Mouse (Mus musculus) cerebellum, adult 8-10 months (tissue): ENCODE data around the gene Nr1h4.
"Not testable (repeated sequence)": the region's sequence is repeated elsewhere in the genome, so short reads cannot be mapped to it uniquely, and the experiment has no call there.

Experiments used
- DNase-seq: peaks from one replicate; pipeline ENCODE4 v3.0.0; 2022

The Nr1h4 gene

DNA sequence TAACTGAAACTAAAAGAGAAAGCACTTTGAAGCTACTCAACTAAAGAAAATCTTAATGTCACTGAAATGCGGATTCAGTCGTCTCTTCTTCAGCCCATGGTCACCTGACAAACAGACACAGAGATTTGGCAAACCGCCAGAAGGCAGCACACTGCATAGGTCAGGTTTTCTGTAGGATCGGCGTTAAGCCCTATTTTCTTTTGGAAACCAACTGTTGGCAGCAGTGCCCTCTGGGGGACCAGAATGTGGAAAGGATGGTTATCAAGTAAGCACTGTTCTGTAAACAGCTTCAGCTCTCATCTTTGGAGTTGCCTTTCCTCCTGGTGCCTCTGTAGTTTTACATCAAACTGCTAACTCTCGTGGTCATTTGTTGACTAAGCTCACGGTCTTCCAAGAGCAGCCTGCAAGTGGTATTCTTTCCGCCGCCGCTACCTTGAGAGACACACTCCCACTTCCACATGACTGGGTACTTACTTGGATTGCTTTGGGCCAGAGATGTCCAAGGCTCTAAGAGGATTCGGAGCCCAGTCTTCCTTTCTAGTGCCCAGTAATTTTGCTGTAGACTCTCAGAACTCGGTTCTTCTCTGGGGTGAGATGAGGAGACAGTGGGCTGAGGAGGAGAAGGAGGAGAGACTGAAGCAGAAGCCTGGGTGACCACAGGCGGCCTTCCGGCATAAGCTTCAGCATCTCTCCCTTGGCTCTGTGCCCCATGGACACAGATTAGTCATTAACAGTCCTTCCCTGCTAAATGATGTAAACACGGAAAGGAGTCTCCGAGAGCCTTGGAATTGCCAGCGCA, at the start of gene Nr1h4:
Gene Nr1h4, minus strand, starts transcription at position 657 of the 799 bp plus-strand sequence.
- peak; percentile 42 for DNase-seq

DNA sequence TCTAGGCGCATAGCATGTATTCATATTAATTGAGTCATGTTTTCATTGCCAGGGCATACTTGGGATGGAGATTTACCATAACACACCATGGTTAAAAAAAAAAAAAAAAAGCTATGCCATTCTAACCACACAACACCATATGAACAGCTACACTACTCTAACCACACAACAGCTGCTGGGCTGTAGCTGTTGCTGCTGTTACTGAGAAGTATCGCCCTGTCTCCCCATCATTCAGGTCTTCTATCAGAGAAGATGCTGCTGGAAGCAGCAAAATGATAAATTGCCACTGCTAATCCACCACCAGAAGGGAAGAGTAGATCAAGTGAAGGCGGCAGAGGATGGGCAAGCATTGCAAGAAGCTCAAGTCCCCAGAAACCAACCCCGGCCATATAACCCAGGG, 45.4 kb upstream of the Nr1h4 start:
- DNase-seq: no peak

DNA sequence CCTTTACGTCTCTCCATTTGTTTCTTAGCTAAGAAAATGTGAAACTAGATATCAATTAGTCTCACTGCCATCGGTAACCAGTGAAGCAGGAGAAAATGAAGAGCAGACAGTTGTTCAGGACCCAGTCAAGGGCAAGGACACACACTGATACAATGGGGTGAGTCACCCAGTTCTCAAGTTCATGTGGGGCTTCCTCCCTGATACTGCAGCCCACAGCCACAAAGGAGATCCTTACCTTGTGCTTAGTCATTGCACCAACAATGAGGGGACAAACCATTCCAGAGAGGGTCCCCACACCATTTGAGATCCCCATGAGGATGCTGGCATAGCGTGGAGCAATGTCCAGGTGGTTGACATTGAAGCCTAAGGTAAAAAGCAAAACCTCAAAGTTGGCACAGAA, 44.3 kb upstream of the Nr1h4 start:
- no peak for DNase-seq

DNA sequence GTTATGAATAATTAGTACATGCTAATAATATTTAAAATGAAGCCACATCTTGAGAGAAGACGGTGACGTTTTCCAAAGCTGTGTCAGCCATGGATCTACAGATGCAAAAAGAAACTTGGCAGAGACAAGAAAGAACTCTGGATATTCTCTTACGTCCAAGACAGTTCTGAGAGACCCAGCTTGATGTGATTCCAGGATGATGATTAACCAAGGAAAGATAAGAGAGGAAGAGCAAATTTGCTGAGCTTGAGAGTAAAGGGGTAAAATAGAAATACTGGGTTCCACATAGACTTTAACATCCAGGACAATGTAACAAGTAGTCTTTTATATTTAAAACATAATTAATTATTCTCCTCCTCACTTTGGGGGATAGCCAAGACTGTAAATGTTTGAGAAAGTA, 40.0 kb upstream of the Nr1h4 start:
- DNase-seq: no peak

DNA sequence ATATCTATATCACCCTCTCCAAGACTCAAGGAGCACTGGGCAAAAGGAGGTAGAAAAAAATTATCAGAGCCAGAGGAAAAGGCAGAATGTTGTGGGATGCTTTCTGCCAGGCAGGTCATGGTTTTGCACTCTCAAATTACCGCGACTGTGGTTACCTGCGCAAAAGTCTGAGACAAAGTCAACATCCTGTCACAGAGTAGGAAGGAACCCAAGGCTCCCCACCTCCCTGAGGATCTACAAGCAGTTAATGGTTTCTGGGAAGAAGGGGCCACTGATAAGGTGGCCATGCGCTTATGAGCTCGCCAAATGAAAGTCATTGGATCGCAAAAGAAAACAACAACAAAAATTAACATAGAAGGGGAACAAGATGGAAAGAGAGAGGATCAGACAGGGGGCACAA, 39.6 kb upstream of the Nr1h4 start:
- DNase-seq: no peak

DNA sequence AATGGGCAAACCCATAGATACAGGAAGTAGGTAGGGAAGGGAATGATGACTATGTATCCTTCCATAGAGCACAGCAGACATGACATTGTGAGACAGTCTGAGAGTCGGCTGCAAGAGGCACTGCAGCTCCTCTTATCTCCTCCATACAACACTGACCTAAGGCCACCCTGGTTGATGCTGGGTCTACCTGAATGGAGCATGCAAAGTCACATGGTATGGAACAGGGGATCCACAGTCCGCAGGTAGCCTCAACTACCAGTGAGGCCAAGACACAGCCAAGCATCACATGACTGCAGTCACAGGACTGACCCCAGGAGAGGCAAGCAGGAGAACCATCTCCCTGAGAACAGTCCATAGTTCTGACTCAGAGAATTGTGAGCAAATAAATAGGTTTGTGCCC, 34.0 kb upstream of the Nr1h4 start:
- no peak for DNase-seq

DNA sequence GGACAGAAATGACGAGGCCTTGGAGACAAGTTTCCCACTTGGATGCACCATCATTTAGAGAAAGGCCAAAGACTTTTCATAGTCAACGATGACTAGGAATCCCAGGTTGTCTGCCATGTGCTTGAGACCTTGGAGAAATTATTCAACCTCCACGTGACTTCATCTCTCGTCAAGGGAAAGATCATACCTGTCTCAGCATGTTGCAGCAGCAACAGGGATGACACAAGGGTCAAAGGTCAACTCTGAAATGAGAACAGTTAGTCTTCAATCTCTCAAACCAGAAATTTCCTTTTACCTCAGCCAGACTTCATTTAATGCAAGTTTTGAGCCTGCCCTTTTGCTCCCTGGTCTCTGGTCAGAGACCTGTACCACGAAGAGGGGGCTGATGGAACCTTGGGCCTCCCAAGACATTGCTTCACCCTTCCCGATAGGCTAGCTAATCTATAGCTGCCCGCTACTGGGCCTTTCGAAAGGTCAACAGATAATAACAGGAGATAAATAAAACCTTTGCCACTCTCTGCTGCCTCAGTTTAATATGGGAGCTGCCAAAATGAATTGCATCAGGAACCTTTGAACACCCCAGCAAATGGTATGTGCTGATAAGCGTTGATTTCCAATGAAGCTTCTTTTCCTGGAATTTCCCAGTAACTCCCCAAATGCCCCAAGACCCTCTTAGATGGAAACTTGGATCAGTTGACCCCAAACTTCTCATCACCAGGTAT, 32.1 kb upstream of the Nr1h4 start:
- no peak for DNase-seq

DNA sequence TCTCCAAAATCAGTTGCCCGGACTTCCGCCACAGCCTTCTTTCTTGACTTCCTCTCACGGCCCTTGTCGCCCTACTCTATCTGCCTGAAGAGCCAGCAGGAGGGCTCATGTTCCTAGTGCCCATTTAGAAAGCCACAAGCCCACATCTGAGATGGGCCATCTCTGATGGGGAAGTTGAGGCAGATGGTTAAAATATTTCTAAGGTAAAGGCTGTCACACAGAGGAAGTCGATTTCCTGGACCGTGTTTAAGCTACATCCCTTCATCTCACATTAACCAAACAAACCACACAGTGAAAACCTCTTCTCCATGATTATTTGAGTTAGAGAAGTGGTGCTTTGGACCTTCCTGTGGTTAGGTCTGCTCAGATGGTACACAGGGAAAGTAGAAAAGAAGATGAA, 28.7 kb upstream of the Nr1h4 start:
- DNase-seq: no peak

DNA sequence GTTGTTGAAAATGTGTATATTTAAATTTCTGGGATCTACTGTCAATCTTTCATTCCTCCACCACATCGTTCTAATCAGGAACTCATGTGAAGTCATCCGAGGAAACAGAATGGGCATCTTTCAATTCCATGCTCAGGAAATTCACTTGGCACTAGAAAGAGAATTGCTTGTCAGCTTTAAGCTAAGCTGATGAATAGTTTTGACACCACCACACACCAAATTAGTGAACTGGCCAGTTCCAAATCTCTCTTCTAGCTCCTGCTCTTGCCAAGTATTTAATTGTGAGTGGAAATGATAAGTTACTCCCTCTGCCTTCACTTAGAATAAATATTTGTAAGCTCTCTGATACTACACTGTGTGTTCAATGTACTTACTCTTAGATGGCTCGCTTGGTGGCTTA, 26.0 kb upstream of the Nr1h4 start:
- no peak for DNase-seq

DNA sequence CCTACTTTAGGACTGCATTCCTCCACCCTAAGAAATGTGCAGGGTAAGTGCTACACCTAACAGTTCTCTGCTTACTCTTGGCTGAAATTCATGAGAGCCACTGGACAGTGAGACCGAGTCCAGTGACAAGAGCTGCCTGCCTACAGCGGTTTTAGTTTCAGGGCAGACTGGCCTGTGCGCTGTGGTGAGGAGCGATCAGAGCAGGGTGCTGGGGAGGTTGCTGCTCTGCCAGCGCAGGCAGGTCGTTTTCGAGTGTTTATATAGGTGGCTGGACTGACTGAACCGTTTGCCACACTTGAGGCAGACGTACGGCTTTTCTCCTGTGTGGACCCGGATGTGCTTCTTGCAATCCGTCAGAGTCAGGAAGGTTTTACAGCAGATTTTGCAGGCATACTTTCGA, 21.5 kb upstream of the Nr1h4 start:
- not testable (repeated sequence) for DNase-seq

DNA sequence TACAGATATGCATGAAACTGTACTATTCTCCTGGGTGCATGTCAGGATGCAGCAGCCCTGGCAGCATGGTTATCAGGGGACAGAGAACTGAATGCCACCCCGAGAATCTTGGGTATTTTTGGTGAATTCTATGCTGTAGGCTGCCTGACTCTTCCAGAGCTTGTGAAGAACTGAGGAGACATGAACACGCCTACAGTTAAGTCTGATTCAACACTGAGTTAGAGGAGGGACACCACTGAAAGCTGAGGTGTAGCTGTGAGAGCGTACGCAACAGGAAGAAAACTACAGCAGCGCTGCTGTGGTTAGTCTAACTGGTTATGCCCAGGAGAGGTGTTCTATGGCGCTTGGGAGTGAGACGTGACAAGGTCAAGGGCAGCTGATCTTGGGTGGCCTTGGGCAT, 20.5 kb upstream of the Nr1h4 start:
- not testable (repeated sequence) for DNase-seq

DNA sequence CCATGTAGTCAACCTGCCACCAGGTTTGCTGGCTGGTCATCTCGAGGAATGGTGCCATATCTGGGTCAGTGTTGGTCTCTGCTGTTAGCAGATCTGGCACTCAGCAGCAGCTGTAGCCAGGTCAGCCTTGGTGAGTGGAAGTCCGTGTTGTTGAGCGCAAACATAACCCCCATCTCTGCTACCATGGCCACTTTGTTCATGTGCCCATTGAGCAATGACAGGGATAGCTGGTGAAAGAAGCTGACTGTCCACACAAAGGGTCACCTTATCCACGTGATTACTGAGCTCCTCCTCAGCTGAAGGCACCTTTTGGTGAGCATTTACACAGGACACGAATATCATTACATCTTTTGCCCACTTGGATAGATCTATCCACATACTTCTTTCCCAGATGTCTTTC, 19.6 kb upstream of the Nr1h4 start:
- DNase-seq: no peak

DNA sequence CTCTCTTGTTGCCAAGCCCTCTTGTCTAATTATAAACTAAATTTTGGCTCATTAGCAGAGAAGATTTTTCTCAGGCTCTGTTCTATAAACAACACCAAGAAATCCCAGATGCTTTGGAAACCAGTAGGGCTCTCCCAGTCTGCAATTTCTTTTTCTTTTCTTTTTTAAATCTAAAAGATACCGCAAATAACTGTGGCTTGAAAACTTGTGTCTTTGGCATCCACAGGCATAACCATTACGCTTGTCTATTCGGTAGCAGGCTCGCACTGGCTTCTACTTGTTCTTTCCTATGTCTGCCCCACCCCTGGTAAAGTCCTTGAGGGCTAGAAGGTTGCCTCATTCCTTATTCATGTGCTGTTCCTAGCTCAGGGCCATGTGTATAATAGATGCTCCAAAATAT, 18.3 kb upstream of the Nr1h4 start:
- no peak for DNase-seq

DNA sequence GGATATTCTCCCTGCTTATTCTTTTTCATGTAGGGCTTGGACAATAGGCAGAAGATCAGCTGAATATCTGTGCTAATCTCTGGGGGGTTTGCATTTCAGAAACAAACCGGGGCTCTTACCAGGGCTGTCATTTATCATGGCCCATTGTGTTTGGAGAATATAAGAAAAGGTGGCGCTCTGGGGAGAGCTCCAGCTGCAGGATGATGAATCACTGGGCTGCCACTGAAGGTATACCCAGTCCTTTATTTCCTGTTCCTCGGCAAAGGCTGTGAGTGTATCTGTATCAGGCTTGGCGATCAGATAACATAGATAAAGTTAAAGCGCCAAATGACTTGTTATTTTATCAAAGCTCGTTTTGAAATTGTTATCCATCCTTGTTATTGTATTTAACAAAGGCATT, 14.6 kb upstream of the Nr1h4 start:
- no peak for DNase-seq

DNA sequence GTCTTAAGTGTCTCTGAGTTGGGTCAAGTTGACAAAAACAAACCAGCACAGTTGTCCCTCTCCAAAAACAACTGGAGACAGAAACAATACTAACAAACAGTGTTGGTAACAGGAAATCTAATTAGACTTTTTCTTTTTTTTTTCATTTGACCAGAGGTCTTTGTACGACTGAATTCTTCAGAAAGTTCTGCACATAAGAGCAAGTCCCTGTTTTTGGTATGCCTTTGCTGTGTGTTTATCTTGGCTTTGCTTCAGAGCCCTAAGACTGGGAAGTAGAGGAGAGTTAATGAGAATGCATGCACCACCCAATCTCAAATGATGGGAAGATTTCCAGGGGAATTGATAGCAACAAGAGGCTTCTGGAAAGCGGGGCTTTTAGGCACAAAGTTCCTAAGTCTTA, 13.6 kb upstream of the Nr1h4 start:
- DNase-seq: no peak

DNA sequence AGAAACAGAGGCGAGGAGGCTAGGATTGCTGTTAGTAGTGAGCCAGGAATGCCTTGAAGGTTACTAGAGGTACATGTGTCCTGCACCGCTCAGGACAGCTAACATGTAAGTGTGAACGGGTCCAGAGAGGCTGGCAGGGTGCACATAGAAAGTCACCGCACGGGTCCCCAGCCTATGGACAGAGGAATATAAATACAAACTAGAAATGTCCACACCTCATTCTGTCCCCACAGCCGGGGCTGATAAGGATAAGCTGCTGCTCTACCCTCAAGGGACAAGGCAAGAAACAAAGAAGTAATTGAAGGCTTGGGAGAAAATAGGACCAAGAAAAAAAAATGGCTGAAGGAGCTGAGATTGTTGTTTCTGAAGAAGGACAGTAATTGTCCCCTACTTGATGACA, 10.5 kb upstream of the Nr1h4 start:
- no peak for DNase-seq

DNA sequence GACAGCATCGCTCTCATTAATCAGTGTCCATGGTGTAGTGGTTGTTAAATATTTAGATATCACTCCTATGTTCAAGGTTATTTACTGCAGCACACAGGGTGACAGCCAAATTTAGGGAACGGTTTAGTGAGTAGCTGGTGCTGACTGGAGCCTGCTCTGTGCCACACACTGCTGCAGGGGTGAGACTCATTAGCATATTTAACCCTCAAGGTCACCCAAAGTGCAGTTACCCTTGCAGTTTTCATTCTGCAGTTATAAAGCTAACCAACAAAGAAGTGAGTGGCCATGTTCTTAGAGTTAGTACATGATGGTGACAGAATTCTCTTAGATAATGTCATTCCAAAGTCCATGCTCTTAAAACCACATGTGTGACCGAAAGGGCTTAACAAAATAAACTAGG, 8.9 kb upstream of the Nr1h4 start:
- DNase-seq: no peak

DNA sequence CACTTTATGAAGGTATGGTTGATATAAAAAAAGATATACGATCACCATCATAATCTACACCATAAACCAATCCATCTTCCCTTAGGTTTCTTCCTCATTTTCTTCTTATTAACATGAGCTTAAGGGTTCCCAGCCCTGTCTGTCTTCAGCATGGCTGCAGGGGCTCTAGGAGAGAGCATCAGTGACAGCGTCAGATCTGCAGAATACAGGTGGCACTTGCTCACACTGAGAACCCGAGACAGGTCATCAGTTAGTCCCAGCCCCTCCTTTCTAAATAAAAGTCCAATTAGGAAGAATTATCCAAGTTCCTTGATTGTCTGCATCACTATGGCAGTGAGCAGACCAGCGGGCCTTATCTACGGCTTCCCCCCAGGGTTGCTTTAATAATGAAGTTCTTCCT, 934 bp downstream of the Nr1h4 start:
- no peak for DNase-seq

DNA sequence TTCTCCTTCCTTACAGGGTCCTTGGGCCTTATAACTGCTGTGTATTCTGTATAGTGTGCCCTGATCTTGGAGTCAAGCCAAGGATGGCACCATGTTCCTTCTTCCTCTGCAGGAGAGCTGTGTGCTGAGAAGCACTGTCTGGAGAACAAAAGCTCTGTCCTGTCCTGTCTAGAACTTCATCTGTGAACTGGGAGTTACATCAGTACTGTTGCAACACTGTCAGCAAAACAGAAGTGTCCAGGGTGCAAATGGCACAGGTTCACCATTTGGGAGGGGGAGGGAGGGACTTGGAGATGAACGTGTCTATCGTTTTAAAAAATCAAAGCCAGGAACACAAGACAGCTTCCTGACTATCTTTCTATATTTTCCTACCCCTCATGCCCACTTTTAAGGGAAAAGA, 1.4 kb downstream of the Nr1h4 start:
- peak; percentile 2 for DNase-seq

DNA sequence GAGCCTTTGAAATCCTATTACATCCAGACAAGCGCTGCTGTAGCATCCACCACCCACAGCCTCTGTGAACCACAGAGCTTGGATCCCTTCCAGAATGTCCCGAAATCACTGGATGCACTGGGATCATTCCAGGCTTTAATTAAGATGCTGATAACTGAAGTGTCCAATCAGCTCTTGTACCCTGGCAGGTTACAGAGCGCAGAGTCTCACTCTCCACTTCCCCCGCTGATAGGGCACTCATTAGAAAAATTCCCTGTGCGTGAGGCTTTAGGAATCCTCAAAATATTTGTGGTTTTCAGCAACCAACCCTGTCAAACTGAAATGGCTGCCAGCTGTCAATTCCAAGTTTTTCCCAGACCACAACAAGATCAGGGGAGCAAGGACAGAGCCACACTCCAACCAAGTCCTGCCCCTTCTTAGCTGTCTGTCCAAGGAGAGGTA, 2.2 kb downstream of the Nr1h4 start:
- no peak for DNase-seq

DNA sequence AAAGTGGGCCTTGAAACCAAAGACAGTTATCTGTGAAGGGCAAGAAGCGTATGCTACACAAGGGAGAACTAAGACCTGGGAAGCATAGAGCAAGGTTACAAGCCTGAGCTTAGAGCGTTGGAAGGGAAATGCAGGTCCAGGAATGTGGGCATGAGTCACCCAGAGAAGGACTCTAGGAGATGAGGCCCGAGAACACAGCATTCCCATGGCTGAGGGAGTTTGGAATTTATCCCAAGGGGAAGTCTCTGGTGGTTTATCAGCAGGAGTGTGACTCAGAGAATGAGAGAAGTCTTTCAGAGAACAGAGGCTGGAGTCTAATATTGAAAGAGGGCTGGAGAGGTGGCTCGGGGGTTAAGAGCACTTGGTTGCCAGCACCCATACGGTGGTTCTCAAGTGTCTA, 6.3 kb downstream of the Nr1h4 start:
- no peak for DNase-seq

DNA sequence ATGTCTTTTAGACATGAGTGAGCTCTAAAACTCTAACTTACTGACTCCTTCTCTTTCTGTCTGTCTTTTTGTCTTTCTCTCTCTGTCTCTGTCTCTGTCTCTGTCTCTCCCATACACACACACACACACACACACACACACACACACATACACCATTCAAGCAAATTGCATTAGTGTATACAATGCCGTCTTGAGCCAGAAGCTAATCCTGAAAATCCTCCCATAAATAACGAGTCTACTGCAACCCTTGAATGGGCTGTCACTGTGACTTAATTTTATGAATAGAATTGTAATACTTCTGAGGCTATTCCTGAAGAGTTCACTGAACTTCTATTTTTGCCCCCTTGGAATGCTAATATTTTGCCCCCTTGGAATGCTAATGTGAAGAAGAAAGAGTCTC, 7.6 kb downstream of the Nr1h4 start:
- DNase-seq: no peak

DNA sequence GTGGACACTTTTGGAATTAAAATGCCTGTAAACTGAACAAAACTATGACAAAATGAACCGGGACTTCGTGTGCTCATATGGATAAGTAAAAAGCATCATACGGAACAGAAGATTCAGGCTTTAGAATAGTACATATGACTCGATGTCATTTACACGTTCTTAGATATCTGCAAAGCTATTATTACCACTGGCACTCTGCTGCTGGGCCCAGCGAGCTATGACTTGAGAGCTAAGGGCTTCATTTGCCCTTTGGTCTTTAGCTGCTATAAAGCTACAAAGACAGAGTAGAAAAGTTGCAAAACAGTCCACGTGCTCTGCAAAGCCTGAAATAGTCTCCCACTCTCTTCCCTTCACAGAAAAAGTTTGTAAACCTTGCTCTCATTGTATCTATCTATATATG, 10.9 kb downstream of the Nr1h4 start:
- DNase-seq: no peak

DNA sequence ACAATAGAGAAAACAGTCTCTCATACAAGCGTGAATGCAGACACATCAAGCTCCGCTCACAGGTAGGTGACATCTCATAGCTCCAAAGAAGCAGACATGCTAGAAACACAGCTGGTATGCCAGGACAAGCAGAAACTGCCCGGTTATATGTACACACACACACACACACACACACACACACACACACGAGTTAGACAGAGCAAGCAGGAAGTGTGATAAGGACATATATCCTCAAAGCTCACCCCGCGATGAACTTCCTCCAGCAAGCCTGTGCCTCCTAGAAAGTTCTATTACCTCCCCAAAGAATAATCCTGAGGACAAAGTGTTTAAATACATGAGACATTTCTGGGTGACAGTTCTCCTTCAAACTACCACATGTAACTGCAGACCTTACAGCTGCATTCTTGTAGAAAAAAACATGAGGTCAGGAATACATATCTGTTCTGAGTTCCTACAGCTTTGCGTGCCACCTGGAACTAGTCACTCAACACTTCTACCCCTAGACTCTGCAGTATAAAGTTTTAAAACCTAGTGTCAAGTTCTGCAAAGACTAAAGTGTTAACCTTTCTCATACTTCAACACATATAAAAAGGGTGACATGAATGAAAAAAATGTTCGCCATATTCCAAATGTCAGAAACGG, 11.5 kb downstream of the Nr1h4 start:
- no peak for DNase-seq
